Mouse (Mus musculus): ENCODE measurements at regions not wholly inside any gene's neighbourhood (a gene's known extent, or its start where the extent isn't known, plus 50 kb on each side); places are given as distances from the start of the nearest gene placed in this dataset.

DNA sequence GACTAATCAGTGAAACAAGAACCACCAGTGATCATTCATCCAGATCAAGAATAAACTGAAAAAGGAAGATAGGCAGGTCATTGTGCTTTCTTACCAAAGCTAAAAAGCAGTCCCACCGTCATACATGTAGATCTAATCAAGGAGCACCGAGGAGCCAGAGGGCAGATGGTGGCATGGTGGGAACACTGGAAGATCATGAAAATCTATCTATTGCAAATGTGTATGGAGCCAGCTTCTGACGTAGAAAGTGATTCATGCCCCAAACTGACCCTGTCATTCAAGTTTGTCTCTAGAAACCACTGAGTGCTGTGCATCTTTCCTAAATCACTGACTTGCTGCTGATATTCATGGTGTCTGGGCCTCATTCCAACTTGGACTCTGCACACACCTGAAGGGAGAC is 299.0 kb upstream of the Irx4 start:
- TF ChIP-seq CTCF (IDR thresholded peaks at IDR 0.05; ENCODE audit: low read depth) (no peak), EP300 (optimal IDR thresholded peaks at IDR 0.05) (no peak)

All from stomach, postnatal 0 days (tissue).